Mouse (Mus musculus): ENCODE results near the gene Slc25a30.
A peak's percentile ranks its signal among the peaks of the same experiment; 100 is the strongest.

The Slc25a30 gene

GRCm38 (mm10) chr14:75749123-75749522, 37.7 kb downstream of the Slc25a30 start:
- DNase-seq (ENCODE audit: low read depth, low spot score): no peak

DNA sequence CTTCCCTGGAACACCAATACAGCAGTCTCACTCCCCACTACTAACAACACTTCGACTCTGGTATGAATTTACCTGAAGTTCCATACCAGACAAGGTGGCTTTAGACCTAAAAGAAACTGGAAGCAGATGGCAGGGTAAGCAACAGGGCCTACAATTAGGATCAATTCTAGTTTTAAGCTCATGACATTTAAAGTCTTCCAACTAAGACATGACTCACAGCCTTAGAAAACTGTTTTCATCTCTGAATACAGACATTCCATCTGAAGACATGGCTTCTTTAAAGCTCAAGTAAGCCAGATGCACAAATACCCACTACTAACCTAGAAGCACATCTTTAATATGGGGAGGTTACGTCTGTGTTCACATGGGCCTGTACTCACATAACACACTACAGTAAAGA, 38.9 kb downstream of the Slc25a30 start:
- DNase-seq (ENCODE audit: low read depth, low spot score): no peak

DNA sequence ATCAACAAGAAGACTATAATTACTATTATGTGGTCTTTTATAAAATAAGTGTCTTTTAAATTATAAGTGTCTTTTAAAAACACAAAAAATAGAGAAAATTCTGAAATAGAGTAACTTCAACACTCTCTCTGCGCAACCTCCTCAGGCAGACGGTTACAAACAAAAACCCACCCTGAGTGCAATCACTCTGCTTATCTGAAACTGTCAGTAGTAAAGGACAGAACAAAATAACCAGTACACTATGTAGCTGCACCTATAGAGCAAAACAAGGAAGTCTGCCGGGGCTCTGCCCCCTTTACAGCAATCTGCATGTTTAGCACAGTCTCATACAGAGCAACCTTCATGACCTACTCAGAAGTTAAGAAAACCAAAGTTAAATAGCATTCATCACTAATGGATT, 44.9 kb downstream of the Slc25a30 start:
- no peak for DNase-seq (ENCODE audit: low read depth, low spot score)

- no peak for DNase-seq (ENCODE audit: low read depth, low spot score)
Observed at GRCm38 (mm10) chr14:75735597-75735996, 51.2 kb downstream of the Slc25a30 start.

DNA sequence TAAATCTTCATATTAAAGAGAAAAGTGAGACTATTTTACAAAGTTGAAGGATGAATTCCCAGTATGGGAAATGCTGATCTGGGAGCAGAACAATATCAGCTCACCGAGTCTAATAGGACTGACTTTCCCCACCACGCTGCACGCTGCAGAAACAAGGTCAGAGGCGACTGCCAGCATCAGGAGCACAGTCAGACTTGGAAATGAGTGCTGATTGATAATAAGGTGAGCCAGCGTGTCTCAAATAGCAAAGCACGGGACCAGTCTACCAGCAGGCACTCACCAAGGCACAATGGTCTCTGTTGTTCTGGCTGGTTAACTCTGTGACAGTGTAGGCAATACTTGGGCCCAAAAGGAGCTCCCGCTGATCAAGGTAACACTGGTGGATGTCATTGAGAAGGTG, 54.2 kb downstream of the Slc25a30 start:
- DNase-seq (ENCODE audit: low read depth, low spot score): no peak

GRCm38 (mm10) chr14:75731361-75731760, 55.5 kb downstream of the Slc25a30 start:
- no peak for DNase-seq (ENCODE audit: low read depth, low spot score)

GRCm38 (mm10) chr14:75728111-75728510, 58.7 kb downstream of the Slc25a30 start:
- no peak for DNase-seq (ENCODE audit: low read depth, low spot score)

GRCm38 (mm10) chr14:75727046-75727445, 59.8 kb downstream of the Slc25a30 start:
- peak; percentile 1 for DNase-seq (ENCODE audit: low read depth, low spot score)

GRCm38 (mm10) chr14:75722816-75723215, 64.0 kb downstream of the Slc25a30 start:
- no peak for DNase-seq (ENCODE audit: low read depth, low spot score)

- DNase-seq (ENCODE audit: low read depth, low spot score): peak; percentile 65
Observed at GRCm38 (mm10) chr14:75721977-75722563, 64.8 kb downstream of the Slc25a30 start.

GRCm38 (mm10) chr14:75720121-75720520, 66.7 kb downstream of the Slc25a30 start:
- no peak for DNase-seq (ENCODE audit: low read depth, low spot score)

DNA sequence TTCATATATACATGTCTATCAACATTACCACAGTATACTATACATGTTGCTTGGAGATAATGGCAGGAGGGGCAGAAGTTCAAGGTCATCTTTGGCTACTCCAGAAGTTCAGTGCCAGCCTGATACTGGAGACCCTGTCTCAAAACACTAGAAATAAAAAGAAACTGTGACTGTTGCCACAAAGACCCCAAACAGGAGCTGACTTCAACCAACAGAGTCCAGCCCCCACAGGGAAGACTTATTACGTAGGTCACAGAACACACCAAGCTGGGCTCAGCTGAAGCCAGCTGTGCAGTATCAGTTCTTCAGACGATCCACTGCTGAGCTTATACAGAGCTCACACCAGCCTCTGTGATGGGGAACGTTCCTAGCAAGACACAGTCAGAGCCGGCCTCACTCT, 70.4 kb downstream of the Slc25a30 start:
- DNase-seq (ENCODE audit: low read depth, low spot score): no peak

DNA sequence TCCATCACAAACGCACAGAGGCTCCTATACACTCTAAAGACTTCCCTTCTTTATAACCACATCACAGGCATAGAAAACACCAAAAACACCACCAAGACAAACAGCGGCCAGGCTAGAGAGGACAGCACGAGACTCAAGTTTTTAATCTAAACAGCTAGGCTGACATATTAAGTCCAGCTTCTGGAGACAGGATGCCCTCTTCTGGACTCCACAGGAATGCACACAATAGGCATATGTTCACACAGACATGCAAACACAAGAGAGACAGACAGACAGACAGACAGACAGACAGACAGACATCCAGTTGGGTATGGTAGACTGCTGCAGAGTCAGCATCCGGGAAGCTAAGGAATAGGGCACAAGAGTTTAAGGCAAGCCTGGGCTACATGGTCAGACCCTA, 73.2 kb downstream of the Slc25a30 start:
- no peak for DNase-seq (ENCODE audit: low read depth, low spot score)

GRCm38 (mm10) chr14:75712687-75713086, 74.2 kb downstream of the Slc25a30 start:
- no peak for DNase-seq (ENCODE audit: low read depth, low spot score)

GRCm38 (mm10) chr14:75711731-75712130, 75.1 kb downstream of the Slc25a30 start:
- no peak for DNase-seq (ENCODE audit: low read depth, low spot score)

All from forelimb bud, embryonic 11.5 days (tissue).